Mouse (Mus musculus) megakaryocyte, embryonic 14.5 days (primary cell): ENCODE results near the gene Rara.

Experiments
- FLI1 ChIP-seq: IDR thresholded peaks from 2 replicates; pipeline ENCODE4 v1.6.1; 2012; ENCODE audit warnings: low read length, inconsistent platforms, mixed read lengths
- GATA1 ChIP-seq: IDR thresholded peaks from 3 replicates; pipeline ENCODE4 v1.6.1; 2012; ENCODE audit warnings: mixed read lengths, low read length, inconsistent platforms, borderline replicate concordance

GRCm38 (mm10) chr11:98974871-98975719 is 47.5 kb downstream of the Rara start:
- TF ChIP-seq GATA1 = no peak
- TF ChIP-seq FLI1 = no peak
